Mouse (Mus musculus): ENCODE measurements around the gene Olfr351. TPM values are rescaled to one million over a fixed set of nuclear protein-coding genes. Genes with fewer than 3 reads are reported as not detected.

Olfr351 gene
- polyA plus RNA-seq (2021): 0.06 TPM

DNA sequence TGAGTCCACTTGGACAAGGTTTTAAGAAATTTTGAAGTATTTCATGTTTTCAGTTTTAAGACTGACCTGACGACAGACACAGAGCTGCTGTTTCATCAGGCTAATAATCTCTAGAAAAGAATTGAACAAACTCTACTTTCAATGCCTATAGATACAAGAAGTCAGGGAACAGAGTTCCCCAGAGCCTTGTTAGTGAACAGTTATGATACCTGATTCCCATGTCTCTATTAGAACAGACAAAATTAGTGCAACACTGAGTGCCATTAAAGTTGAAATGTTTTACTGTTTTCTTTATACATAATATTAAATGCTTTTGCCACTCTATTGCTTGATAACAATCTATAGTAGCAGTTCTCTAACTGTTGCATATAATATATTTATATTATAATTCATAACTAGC lies at the start of gene Olfr351:
Gene Olfr351 (minus strand): TSS at position 101 of the 400 bp plus-strand sequence.
- no peak for ATAC-seq
- CTCF ChIA-PET: no interaction called here
- no peaks in the 10 kb centered on the region for H3K27me3 ChIP-seq
- TF ChIP-seq CTCF (IDR thresholded peaks at IDR 0.05): no peak
- in situ Hi-C loops (cut with MboI; ENCODE audit: low pct_unique_long_range_greater_than_20kb): no loop called here
- POLR2A ChIA-PET: no interaction called here
- DNase-seq (ENCODE audit: low read depth, low spot score): no peak

DNA sequence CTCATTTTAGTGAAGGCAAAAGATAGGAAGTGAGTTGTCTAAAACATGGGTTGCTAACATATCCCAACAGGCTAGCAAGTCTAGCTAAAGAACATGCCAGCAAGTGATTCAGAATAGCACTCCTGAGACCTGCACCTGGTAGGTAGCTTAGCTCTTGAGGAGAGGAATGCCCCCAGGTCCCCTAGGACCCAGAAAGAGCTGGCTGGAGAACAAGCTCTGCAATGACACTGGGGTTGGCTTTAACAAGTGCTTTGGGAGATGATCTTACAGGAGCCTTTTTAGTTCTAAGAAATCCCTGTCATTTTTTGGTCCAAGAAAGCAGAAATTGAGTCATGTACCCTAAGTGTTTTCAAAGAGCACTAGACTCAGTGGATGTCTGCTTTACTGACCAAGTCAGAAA lies 42.9 kb upstream of the Olfr351 start, which contains the start of gene Olfr354:
Gene Olfr354 (plus strand): TSS at position 301 of the 400 bp plus-strand sequence.
- DNase-seq (ENCODE audit: low read depth, low spot score) (no peak), ATAC-seq (no peak)
- in situ Hi-C loops (cut with MboI; ENCODE audit: low pct_unique_long_range_greater_than_20kb): no loop called here
- no peak for TF ChIP-seq CTCF (IDR thresholded peaks at IDR 0.05)
- ChIA-PET POLR2A (no interaction called here), CTCF (no interaction called here)
- no peaks in the 10 kb centered on the region for H3K27me3 ChIP-seq

DNA sequence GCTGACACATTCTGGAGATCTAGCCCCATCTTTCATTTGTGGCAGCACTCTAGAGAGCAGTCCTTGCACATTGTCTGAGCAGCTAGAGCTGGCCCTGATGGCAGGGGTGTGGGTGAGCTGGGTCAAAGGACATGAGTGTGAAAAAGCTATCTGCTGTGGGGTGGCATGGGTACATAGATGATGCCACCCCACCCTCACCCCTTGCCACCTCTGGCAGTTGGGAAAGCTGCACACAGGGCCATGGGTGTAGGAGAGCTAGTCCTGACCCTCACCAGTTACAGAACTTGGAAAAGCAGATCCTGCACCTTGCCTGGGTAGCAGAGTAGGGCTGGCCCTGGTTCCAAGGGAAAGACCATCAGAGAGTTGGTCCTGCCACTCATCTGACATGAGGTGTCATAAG lies 34.7 kb upstream of the Olfr351 start:
- CTCF ChIA-PET: no interaction called here
- no peak for TF ChIP-seq CTCF (IDR thresholded peaks at IDR 0.05)
- DNase-seq (ENCODE audit: low read depth, low spot score): no peak
- in situ Hi-C loops (cut with MboI; ENCODE audit: low pct_unique_long_range_greater_than_20kb): no loop called here
- H3K27me3 ChIP-seq: no peaks in the 10 kb centered on the region
- POLR2A ChIA-PET: no interaction called here
- ATAC-seq: no peak

DNA sequence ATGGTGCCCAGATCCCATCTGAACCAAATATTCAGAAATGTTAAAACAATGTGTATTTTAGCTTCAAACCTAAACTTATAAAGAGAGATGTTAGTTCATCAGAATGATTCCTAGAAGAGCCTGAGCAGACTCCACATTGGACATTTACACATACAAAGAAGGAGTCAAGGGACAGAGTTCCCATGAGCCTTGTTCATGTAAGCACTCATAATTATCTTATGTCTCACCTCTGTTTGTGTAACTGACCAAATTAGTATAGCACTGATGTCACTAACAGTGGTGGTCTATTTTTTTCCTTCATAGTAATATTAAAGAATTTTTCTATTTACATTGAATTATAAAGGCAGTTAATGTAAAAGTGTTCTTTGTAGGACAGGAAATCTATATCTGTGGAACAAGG lies 30.4 kb upstream of the Olfr351 start, which contains the start of gene Olfr353:
Gene Olfr353 (minus strand): TSS at position 101 of the 400 bp plus-strand sequence.
- TF ChIP-seq CTCF (IDR thresholded peaks at IDR 0.05): no peak
- no peaks in the 10 kb centered on the region for H3K27me3 ChIP-seq
- CTCF ChIA-PET: no interaction called here
- DNase-seq (ENCODE audit: low read depth, low spot score) (no peak), ATAC-seq (no peak)
- in situ Hi-C loops (cut with MboI; ENCODE audit: low pct_unique_long_range_greater_than_20kb): no loop called here
- POLR2A ChIA-PET: no interaction called here

DNA sequence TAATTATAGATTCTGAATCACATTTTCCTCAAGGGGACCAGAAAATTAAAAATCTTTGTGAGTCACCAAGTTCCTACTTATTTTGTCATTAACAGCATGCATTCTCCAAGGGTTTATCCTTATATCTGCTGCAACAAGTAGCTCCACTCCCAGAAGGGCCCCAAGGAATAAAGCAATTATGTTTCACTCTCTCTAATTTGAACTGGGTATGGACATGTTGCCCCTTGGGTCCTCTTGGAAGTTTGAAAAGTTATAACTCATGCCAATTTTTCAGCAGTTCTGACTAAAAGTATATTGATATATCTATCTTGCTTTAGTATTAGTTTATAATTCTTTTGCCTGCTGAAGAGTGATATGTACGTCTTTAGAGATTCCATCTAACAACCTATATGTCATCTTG lies 5.7 kb upstream of the Olfr351 start, which contains the start of gene Olfr352:
Gene Olfr352 (plus strand): TSS at position 301 of the 400 bp plus-strand sequence.
- no peak for ATAC-seq
- in situ Hi-C loops (cut with MboI; ENCODE audit: low pct_unique_long_range_greater_than_20kb): no loop called here
- POLR2A ChIA-PET: no interaction called here
- no peaks in the 10 kb centered on the region for H3K27me3 ChIP-seq
- TF ChIP-seq CTCF (IDR thresholded peaks at IDR 0.05): no peak
- DNase-seq (ENCODE audit: low read depth, low spot score): no peak
- CTCF ChIA-PET: no interaction called here

DNA sequence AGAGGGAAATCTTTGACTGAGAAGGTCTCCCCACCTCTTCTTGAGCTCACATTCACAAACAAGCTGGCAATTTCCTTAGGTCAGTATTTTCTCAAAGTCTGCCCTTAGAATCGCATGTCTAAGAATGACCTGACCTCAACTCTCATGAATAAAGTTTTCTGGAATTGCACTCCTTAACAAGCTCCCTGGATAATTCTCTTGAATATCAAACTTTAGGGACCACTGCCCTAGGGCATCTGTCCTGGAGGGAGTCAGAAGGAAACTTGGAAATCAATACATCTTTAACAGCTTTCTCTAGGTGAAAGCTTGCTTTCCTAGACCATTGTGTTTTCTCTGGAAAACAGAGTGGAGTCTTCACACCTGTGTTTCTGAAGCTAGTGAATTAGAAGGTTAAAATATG lies 16.4 kb downstream of the Olfr351 start, which contains the start of gene Olfr350:
Gene Olfr350 (plus strand): TSS at position 301 of the 400 bp plus-strand sequence.
- ATAC-seq: no peak
- CTCF ChIA-PET: no interaction called here

DNA sequence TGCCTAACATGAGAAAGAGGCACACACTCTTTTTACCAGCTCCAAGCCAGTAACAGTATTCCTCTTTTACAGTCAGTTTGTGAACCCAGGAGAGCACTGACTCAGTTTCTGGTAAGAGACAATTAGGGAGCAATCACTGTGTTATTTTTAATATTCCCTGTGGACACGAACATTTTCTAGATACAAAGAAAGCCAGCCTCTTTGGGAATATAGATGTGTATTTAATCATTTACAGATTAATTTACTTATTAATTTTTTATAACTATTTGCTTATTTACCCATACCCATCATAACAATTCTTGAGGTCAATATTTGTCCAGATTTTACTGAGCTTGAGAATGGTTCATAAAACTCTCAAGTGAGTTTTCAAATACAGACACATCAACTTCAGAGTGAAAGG lies 45.5 kb downstream of the Olfr351 start, which contains the start of gene Olfr3:
Gene Olfr3 (minus strand): TSS at position 101 of the 400 bp plus-strand sequence.
- no peak for TF ChIP-seq CTCF (IDR thresholded peaks at IDR 0.05)
- POLR2A ChIA-PET: no interaction called here
- no peaks in the 10 kb centered on the region for H3K27me3 ChIP-seq
- in situ Hi-C loops (cut with MboI; ENCODE audit: low pct_unique_long_range_greater_than_20kb): no loop called here
- no peak for ATAC-seq
- CTCF ChIA-PET: no interaction called here
- DNase-seq (ENCODE audit: low read depth, low spot score): no peak

More for the DNA sequence above, 16.4 kb downstream of the Olfr351 start, which contains the start of gene Olfr350:
- no peaks in the 10 kb centered on the region for H3K27me3 ChIP-seq
- no peak for DNase-seq (ENCODE audit: low read depth, low spot score)
- in situ Hi-C loops (cut with MboI; ENCODE audit: low pct_unique_long_range_greater_than_20kb): no loop called here
- no peak for TF ChIP-seq CTCF (IDR thresholded peaks at IDR 0.05)
- POLR2A ChIA-PET: no interaction called here

Other genes starting within 250 kb of the Olfr351 start
- not detected for gene Olfr345, start 222.6 kb downstream of the Olfr351 start, polyA plus RNA-seq (2021)
- gene Olfr346, start 176.9 kb downstream of the Olfr351 start, polyA plus RNA-seq (2021): not detected
- gene Olfr347, start 130.8 kb downstream of the Olfr351 start, polyA plus RNA-seq (2021): not detected
- not detected for gene Olfr348, start 78.4 kb downstream of the Olfr351 start, polyA plus RNA-seq (2021)
- not detected for gene Olfr50, start 72.1 kb downstream of the Olfr351 start, polyA plus RNA-seq (2021)
- gene Olfr3, start 45.6 kb downstream of the Olfr351 start, polyA plus RNA-seq (2021): not detected
- gene Olfr350, start 16.4 kb downstream of the Olfr351 start, polyA plus RNA-seq (2021): not detected
- gene Olfr352, start 5.8 kb upstream of the Olfr351 start, polyA plus RNA-seq (2021): not detected
- not detected for gene Olfr353, start 30.3 kb upstream of the Olfr351 start, polyA plus RNA-seq (2021)
- gene Olfr354, start 43.0 kb upstream of the Olfr351 start, polyA plus RNA-seq (2021): not detected
- gene Olfr355, start 66.2 kb upstream of the Olfr351 start, polyA plus RNA-seq (2021): not detected
- not detected for gene Olfr356, start 74.5 kb upstream of the Olfr351 start, polyA plus RNA-seq (2021)
- gene Olfr357, start 131.2 kb upstream of the Olfr351 start, polyA plus RNA-seq (2021): not detected
- gene Olfr358, start 146.7 kb upstream of the Olfr351 start, polyA plus RNA-seq (2021): not detected
- gene Olfr360, start 203.1 kb upstream of the Olfr351 start, polyA plus RNA-seq (2021): not detected
- not detected for gene Olfr361, start 226.6 kb upstream of the Olfr351 start, polyA plus RNA-seq (2021)